Mouse (Mus musculus): ENCODE data around the gene 2610002M06Rik. TPM values are rescaled to one million over a fixed set of nuclear protein-coding genes. Genes with fewer than 3 reads are reported as not detected.

2610002M06Rik gene
- polyA plus RNA-seq (2015; fragmentation: Nextera tagmentation; extraction: Ambion mirVana): 15.2 and 15.9 TPM in 2 replicates

DNA sequence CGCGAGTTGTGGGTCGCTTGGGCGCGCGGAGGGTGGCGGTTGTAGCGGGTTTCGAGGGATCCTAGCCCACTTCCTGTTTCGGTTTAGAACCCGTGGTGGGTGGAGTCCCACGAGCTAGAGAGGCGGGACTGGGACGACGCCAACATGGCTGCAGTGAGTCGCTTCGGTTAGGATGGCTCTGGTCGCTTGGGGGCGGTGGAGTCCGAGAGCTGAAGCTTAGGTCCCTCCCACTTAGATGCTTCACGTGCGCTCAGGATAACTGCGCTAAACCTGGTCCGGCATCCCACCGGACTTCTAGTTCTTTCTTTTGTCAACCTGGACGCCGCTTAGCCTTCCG, at the start of gene 2610002M06Rik:
TSS of gene 2610002M06Rik (minus strand) at position 117 of the 337 bp plus-strand sequence.
- no peaks in the 10 kb centered on the region for H3K36me3 ChIP-seq
- 11% methylated on average over 28 of the region's 28 CpGs for WGBS
- H3K4me3 ChIP-seq: peak within 1 kb of the TSS; percentile 58
- H3K27ac ChIP-seq: 0 out of 2 replicates have a peak within 1 kb of the TSS, but pooled peaks have one; percentile 44
- no peaks in the 10 kb centered on the region for H3K27me3 ChIP-seq
- H3K4me1 ChIP-seq (replicated peaks): 0 out of 2 replicates have a peak, but pooled peaks cover 2% of the 10 kb centered on the region
- peak; percentile 100 for ATAC-seq (ENCODE audit: low FRiP score)
- H3K9ac ChIP-seq: peak within 1 kb of the TSS; percentile 74
- no peaks in the 10 kb centered on the region for H3K9me3 ChIP-seq
- H3K4me2 ChIP-seq: peak within 1 kb of the TSS; percentile 55

DNA sequence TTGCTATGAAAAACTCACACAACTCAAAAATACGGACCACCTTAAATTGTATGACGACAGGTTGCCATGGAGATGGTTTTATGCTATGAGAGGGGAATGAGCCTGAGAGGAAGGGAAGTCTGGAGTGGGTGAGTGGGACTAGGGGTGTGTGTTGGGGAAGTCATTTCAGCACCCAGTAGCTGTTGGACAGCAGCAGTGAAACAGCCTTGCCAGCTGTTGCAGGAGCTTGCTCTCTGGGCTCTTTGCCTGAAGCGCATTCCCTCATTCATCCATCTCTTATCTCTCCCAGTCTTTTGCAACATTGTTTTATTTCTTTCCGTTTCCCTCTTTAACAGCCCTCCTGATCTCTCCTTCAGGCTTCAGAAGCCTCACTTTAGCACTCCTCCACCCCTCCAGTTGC, 42.0 kb upstream of the 2610002M06Rik start:
- 26% methylated on average over 4 of the region's 4 CpGs for WGBS
- no peak for ATAC-seq (ENCODE audit: low FRiP score)
- Histone ChIP-seq H3K9ac (no peak overlapping the region), H3K27me3 (no peaks in the 10 kb centered on the region), H3K4me3 (no peak overlapping the region), H3K9me3 (no peaks in the 10 kb centered on the region), H3K36me3 (no peaks in the 10 kb centered on the region), H3K4me1 (replicated peaks) (no peaks in the 10 kb centered on the region), H3K27ac (no peak overlapping the region), H3K4me2 (no peak overlapping the region)

GRCm38 (mm10) chrX:107816726-107817125, 592 bp upstream of the 2610002M06Rik start:
- Histone ChIP-seq H3K9me3 (no peaks in the 10 kb centered on the region), H3K27me3 (no peaks in the 10 kb centered on the region), H3K4me2 (peak overlapping the region; percentile 55; the same call in 1 of the 2 replicates), H3K27ac (no peak overlapping the region), H3K9ac (no peak overlapping the region), H3K36me3 (no peaks in the 10 kb centered on the region), H3K4me1 (replicated peaks) (0 out of 2 replicates have a peak, but pooled peaks cover 2% of the 10 kb centered on the region), H3K4me3 (peak overlapping the region; percentile 58; the same call in 1 of the 2 replicates)
- 85% methylated on average over 6 of the region's 6 CpGs for WGBS
- ATAC-seq (ENCODE audit: low FRiP score): no peak

GRCm38 (mm10) chrX:107815502-107816217, 474 bp downstream of the 2610002M06Rik start:
- 0 out of 2 replicates have a peak overlapping the region, but pooled peaks have one; percentile 44 for H3K27ac ChIP-seq

DNA sequence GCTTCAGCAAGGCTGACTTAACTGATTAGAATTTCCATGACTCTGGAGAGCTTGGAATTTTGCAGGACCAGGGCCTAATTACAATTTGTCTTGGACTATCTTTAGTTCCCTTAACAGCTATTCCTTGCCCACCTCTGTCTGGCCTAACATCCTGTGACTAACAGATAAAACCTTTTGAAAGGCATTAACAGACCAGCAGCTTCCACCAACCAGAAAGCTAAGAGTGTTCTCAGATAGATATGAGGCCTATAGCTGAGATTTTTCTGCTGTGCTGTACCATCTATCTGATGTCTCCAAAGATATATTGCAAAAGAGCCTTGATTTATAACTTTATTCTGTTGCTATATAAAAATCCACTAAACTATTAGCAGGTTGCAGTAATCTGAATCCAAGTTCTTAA, 4.0 kb downstream of the 2610002M06Rik start:
- no peak for ATAC-seq (ENCODE audit: low FRiP score)

More at GRCm38 (mm10) chrX:107815502-107816217, 474 bp downstream of the 2610002M06Rik start:
- Histone ChIP-seq H3K27me3 (no peaks in the 10 kb centered on the region), H3K4me2 (peak overlapping the region; percentile 55), H3K9me3 (no peaks in the 10 kb centered on the region), H3K4me3 (peak overlapping the region; percentile 58), H3K36me3 (no peaks in the 10 kb centered on the region), H3K4me1 (replicated peaks) (0 out of 2 replicates have a peak, but pooled peaks cover 2% of the 10 kb centered on the region), H3K9ac (peak overlapping the region; percentile 74)
- peak; percentile 84 for ATAC-seq (ENCODE audit: low FRiP score)
- WGBS: 21% methylated on average over 31 of the region's 32 CpGs

GRCm38 (mm10) chrX:107796919-107797318, 19.2 kb downstream of the 2610002M06Rik start:
- 89% methylated on average over 2 of the region's 2 CpGs for WGBS
- H3K27ac ChIP-seq: no peak overlapping the region
- H3K36me3 ChIP-seq: no peaks in the 10 kb centered on the region
- no peaks in the 10 kb centered on the region for H3K9me3 ChIP-seq
- H3K27me3 ChIP-seq: no peaks in the 10 kb centered on the region
- no peak overlapping the region for H3K9ac ChIP-seq
- H3K4me1 ChIP-seq (replicated peaks): no peaks in the 10 kb centered on the region
- no peak overlapping the region for H3K4me2 ChIP-seq
- no peak overlapping the region for H3K4me3 ChIP-seq
- ATAC-seq (ENCODE audit: low FRiP score): no peak

More for the DNA sequence above, 4.0 kb downstream of the 2610002M06Rik start:
- no peak overlapping the region for H3K4me3 ChIP-seq
- H3K36me3 ChIP-seq: no peaks in the 10 kb centered on the region
- H3K27ac ChIP-seq: no peak overlapping the region
- H3K4me1 ChIP-seq (replicated peaks): 0 out of 2 replicates have a peak, but pooled peaks cover 2% of the 10 kb centered on the region
- H3K9me3 ChIP-seq: no peaks in the 10 kb centered on the region
- no peak overlapping the region for H3K9ac ChIP-seq
- no peak overlapping the region for H3K4me2 ChIP-seq
- no peaks in the 10 kb centered on the region for H3K27me3 ChIP-seq

DNA sequence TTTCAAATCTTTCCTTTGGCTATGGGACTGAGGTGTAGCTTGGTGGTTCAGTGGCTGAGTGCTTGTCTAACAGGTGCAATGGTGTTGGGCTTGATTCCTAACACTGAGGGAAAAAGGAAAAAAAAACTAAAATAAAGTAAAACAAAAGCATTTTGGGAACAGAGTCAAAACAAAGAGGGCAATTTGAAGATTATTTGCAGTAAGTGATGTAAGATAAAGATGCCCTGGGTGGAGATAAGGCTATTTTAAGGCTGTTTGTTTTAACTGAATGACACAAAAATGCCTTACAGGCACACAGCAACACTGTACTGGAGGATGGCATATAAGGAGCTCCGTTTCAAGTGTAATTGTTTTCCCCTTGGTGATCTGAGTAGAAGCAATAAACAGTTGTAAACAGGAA, 20.3 kb downstream of the 2610002M06Rik start:
- no peak overlapping the region for H3K9ac ChIP-seq
- H3K36me3 ChIP-seq: no peaks in the 10 kb centered on the region
- ATAC-seq (ENCODE audit: low FRiP score): no peak
- H3K27me3 ChIP-seq: no peaks in the 10 kb centered on the region
- H3K9me3 ChIP-seq: no peaks in the 10 kb centered on the region
- 61% methylated on average over 1 of the region's 1 CpGs for WGBS
- no peak overlapping the region for H3K27ac ChIP-seq
- no peaks in the 10 kb centered on the region for H3K4me1 ChIP-seq (replicated peaks)
- no peak overlapping the region for H3K4me3 ChIP-seq
- no peak overlapping the region for H3K4me2 ChIP-seq

GRCm38 (mm10) chrX:107792290-107792689, 23.8 kb downstream of the 2610002M06Rik start, which contains the start of gene Tent5d:
Gene Tent5d, plus strand, starts transcription at chrX:107792590.
- Histone ChIP-seq H3K27ac (no peak within 1 kb of the TSS), H3K36me3 (no peaks in the 10 kb centered on the region), H3K4me1 (replicated peaks) (no peaks in the 10 kb centered on the region), H3K4me2 (no peak within 1 kb of the TSS), H3K27me3 (no peaks in the 10 kb centered on the region), H3K9me3 (no peaks in the 10 kb centered on the region), H3K9ac (no peak within 1 kb of the TSS), H3K4me3 (no peak within 1 kb of the TSS)
- 93% methylated on average over 1 of the region's 1 CpGs for WGBS
- ATAC-seq (ENCODE audit: low FRiP score): no peak

DNA sequence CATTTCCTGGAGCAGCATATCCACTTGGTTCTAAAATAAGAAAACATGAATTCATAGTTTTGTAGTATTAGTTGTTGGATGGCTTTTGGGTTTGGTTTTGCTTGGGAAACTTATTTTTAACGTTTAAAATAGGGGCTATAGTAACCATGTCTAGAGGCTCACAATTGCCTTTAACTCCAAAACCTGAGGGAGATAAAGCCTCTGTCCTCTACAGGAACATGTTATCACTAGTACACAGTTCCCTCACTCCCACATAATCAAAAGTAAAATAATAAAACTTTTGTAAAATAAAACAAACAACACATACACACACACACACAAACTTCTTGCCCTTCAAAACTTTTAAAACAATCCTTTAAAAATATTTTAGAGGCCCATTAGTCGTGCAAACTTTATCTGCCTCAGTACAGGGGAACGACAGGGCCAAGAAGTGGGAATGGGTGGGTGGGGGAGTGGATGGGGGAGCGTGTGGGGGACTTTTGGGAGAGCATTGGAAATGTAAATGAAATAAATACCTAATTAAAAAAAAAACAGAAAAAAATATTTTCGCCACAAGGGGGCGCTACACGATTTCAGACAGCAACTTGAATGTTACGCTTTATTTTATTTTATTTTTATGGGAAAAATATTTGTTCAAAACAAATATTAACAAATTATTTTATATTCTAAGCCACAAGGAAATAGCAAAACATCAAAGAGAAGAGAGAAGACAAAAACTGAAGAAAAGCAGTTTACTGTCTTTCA, 25.2 kb downstream of the 2610002M06Rik start:
- no peak overlapping the region for H3K27ac ChIP-seq
- no peak overlapping the region for H3K4me2 ChIP-seq
- 24% methylated on average over 8 of the region's 8 CpGs for WGBS
- H3K9me3 ChIP-seq: no peaks in the 10 kb centered on the region
- H3K9ac ChIP-seq: no peak overlapping the region
- H3K36me3 ChIP-seq: no peaks in the 10 kb centered on the region
- no peak overlapping the region for H3K4me3 ChIP-seq
- ATAC-seq (ENCODE audit: low FRiP score): no peak
- no peaks in the 10 kb centered on the region for H3K4me1 ChIP-seq (replicated peaks)
- H3K27me3 ChIP-seq: no peaks in the 10 kb centered on the region

DNA sequence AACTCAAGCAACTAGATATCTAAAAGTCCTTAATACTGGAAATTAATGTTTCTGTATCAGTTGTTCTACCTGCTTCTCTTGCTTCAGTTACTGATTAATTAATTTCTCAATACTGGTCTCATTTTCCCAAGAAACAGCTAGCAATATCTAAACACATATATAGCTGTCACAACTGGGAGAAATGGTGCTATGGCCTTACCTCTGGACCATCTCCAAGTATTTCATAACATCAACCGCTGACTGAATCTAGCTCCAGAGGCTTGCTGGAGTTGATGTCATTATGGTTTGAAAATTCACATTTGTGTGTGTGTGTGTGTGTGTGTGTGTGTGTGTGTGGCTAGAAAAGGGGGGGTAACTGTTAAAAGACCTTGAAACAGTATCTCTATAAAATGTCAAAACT, 26.0 kb downstream of the 2610002M06Rik start:
- H3K27me3 ChIP-seq: no peaks in the 10 kb centered on the region

GRCm38 (mm10) chrX:107767896-107768295, 48.2 kb downstream of the 2610002M06Rik start:
- Histone ChIP-seq H3K27me3 (no peaks in the 10 kb centered on the region), H3K4me3 (no peak overlapping the region), H3K36me3 (no peaks in the 10 kb centered on the region), H3K4me1 (replicated peaks) (no peaks in the 10 kb centered on the region), H3K27ac (no peak overlapping the region), H3K9me3 (no peaks in the 10 kb centered on the region), H3K4me2 (no peak overlapping the region), H3K9ac (no peak overlapping the region)
- WGBS: 22% methylated on average over 3 of the region's 3 CpGs
- ATAC-seq (ENCODE audit: low FRiP score): no peak

More for the DNA sequence above, 26.0 kb downstream of the 2610002M06Rik start:
- no peak for ATAC-seq (ENCODE audit: low FRiP score)
- Histone ChIP-seq H3K4me1 (replicated peaks) (no peaks in the 10 kb centered on the region), H3K4me3 (no peak overlapping the region), H3K27ac (no peak overlapping the region), H3K36me3 (no peaks in the 10 kb centered on the region), H3K9me3 (no peaks in the 10 kb centered on the region), H3K4me2 (no peak overlapping the region), H3K9ac (no peak overlapping the region)
- 100% methylated on average over 1 of the region's 1 CpGs for whole genome bisulfite sequencing
